Mouse (Mus musculus) MEL (cell line): ENCODE results near the gene Cdk14.

Experiments
- CTCF ChIP-seq, 3 experiments: IDR thresholded peaks in 2 of 3; conservative IDR thresholded peaks in 1 of 3; 2 replicates each; pipeline ENCODE4 v1.5.1; 2011 to 2012; ENCODE audit warnings: low read length in 3 of 3, low read depth in 2 of 3, mild to moderate bottlenecking in 2 of 3, improper control_type of control experiment in 1 of 3, inconsistent platforms in 1 of 3, mixed read lengths in 1 of 3, moderate library complexity in 1 of 3; ENCODE audit not compliant: control insufficient read depth in 1 of 3, insufficient read depth in 1 of 3, poor library complexity in 1 of 3, severe bottlenecking in 1 of 3
- E2F4 ChIP-seq: IDR thresholded peaks from 2 replicates; pipeline ENCODE4 v1.6.1; 2011; ENCODE audit warnings: low read depth, low read length, improper control_type of control experiment, borderline replicate concordance
- ELF1 ChIP-seq: IDR thresholded peaks from 2 replicates; pipeline ENCODE4 v1.6.1; 2014; ENCODE audit warnings: low read depth, mild to moderate bottlenecking, inconsistent platforms, low read length, improper control_type of control experiment, moderate library complexity
- EP300 ChIP-seq, 2 experiments: IDR thresholded peaks; 2 replicates each; pipeline ENCODE4 v1.6.1; 2011; ENCODE audit warnings: improper control_type of control experiment in 2 of 2, low read length in 2 of 2, low read depth in 1 of 2, mild to moderate bottlenecking in 1 of 2
- ETS1 ChIP-seq: IDR thresholded peaks from 2 replicates; pipeline ENCODE4 v1.6.1; 2012; ENCODE audit warnings: low read depth, mild to moderate bottlenecking, inconsistent platforms, low read length, improper control_type of control experiment, moderate library complexity
- GABPA ChIP-seq: IDR thresholded peaks from 2 replicates; pipeline ENCODE4 v1.6.1; 2012; ENCODE audit warnings: low read depth, mild to moderate bottlenecking, inconsistent platforms, low read length, improper control_type of control experiment, moderate library complexity
- GATA1 ChIP-seq: IDR thresholded peaks from 2 replicates; pipeline ENCODE4 v1.6.1; 2011; ENCODE audit warnings: low read depth, low read length, improper control_type of control experiment
- MAX ChIP-seq: IDR thresholded peaks from 2 replicates; pipeline ENCODE4 v1.6.1; 2011; ENCODE audit warnings: low read length, improper control_type of control experiment
- NRF1 ChIP-seq: IDR thresholded peaks from 2 replicates; pipeline ENCODE4 v1.6.1; 2014; ENCODE audit warnings: low read depth, mild to moderate bottlenecking, inconsistent platforms, low read length, improper control_type of control experiment, moderate library complexity; ENCODE audit not compliant: poor library complexity, insufficient read depth, severe bottlenecking
- POLR2A ChIP-seq, 2 experiments: IDR thresholded peaks; 2 replicates each; pipeline ENCODE4 v1.6.1; 2011 to 2012; ENCODE audit warnings: low read length in 2 of 2, mild to moderate bottlenecking in 2 of 2, control low read depth in 1 of 2, improper control_type of control experiment in 1 of 2, low read depth in 1 of 2, moderate library complexity in 1 of 2; ENCODE audit not compliant: control insufficient read depth in 1 of 2, insufficient read depth in 1 of 2, poor library complexity in 1 of 2
- POLR2AphosphoS2 ChIP-seq: IDR thresholded peaks from 2 replicates; pipeline ENCODE4 v1.6.1; 2011; ENCODE audit warnings: low read length, improper control_type of control experiment
- RCOR1 ChIP-seq: IDR thresholded peaks from 2 replicates; pipeline ENCODE4 v1.6.1; 2012; ENCODE audit warnings: low read depth, mild to moderate bottlenecking, inconsistent platforms, low read length, improper control_type of control experiment
- USF1 ChIP-seq: IDR thresholded peaks from 2 replicates; pipeline ENCODE4 v1.6.1; 2014; ENCODE audit warnings: low read depth, mild to moderate bottlenecking, inconsistent platforms, low read length, improper control_type of control experiment, moderate library complexity
- ZMIZ1 ChIP-seq: IDR thresholded peaks from 2 replicates; pipeline ENCODE4 v1.6.1; 2012; ENCODE audit warnings: low read depth, mild to moderate bottlenecking, inconsistent platforms, low read length, improper control_type of control experiment, moderate library complexity

DNA sequence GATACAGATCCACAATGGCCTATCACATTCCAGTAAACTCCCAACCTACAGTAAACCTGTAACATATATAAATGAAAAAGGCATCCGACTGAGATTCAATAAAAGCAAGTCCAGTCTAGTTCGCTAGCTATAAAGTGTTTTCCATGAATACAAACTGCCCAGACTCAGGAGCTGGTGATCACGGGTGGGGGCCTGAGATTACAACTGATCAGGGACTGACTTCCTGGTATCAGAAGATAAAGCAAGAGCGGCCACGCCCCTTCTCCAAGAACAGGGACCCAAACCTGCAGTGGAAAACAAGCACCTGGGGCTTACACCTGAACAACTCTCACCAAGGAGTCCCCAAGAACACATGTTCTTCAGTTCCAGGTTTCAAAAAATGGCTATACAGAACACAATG lies 137.7 kb downstream of the Cdk14 start:
- TF ChIP-seq RCOR1 (no peak), MAX (no peak), GATA1 (no peak), CTCF (IDR thresholded peaks at IDR 0.05 in 2 of 3, conservative IDR thresholded peaks at IDR 0.05 in 1 of 3; ENCODE audit: control insufficient read depth in 1 of 3, insufficient read depth in 1 of 3, low read depth in 2 of 3, low read length in 3 of 3, poor library complexity in 1 of 3, severe bottlenecking in 1 of 3) (no peak), POLR2AphosphoS2 (no peak), EP300 (IDR thresholded peaks at IDR 0.05; ENCODE audit: low read depth in 1 of 2, low read length in 2 of 2) (no peak), NRF1 (no peak), USF1 (no peak), ZMIZ1 (no peak), E2F4 (no peak), POLR2A (IDR thresholded peaks at IDR 0.05; ENCODE audit: control insufficient read depth in 1 of 2, insufficient read depth in 1 of 2, low read depth in 1 of 2, low read length in 2 of 2, poor library complexity in 1 of 2) (no peak), GABPA (no peak), ETS1 (no peak), ELF1 (no peak)
